Mouse (Mus musculus): ENCODE measurements at regions not wholly inside any gene's neighbourhood (a gene's known extent, or its start where the extent isn't known, plus 50 kb on each side); places are given as distances from the start of the nearest gene placed in this dataset.

- TF ChIP-seq CTCF (IDR thresholded peaks at IDR 0.05; ENCODE audit: insufficient read depth, low read depth, low read length) (no peak), POLR2A (IDR thresholded peaks at IDR 0.05; ENCODE audit: insufficient read depth, low read depth, low read length) (no peak)
Measured at GRCm38 (mm10) chr6:147793811-147794210, 253.2 kb upstream of the Far2 start.
